In genomic region chr5:7960176-7960575, GRCm38 (mm10) we compare ENCODE assay signal across 8 mouse cellular contexts. TPM values are rescaled to one million over a fixed set of nuclear protein-coding genes. Genes with fewer than 3 reads are reported as not detected.
DNase-seq lines count a peak whose midpoint lies in the region; ATAC-seq and TF ChIP-seq lines count a peak whose summit lies in the region.

Gene Steap4 (plus strand): TSS chr5:7960457.

- no peaks in the 10 kb centered on the region for H3K36me3 ChIP-seq in embryonic facial prominence, embryonic 14.5 days (ENCODE audit: control insufficient read depth, insufficient read depth, low read length)
- H3K36me3 ChIP-seq in heart, embryonic 12.5 days, result no peaks in the 10 kb centered on the region
- H3K36me3 ChIP-seq in kidney, embryonic 16.5 days (ENCODE audit: insufficient read depth, low read length), result no peaks in the 10 kb centered on the region
- no peaks in the 10 kb centered on the region for H3K36me3 ChIP-seq in small intestine, adult 2 months (ENCODE audit: control insufficient read depth, insufficient read depth, low read length)

- H3K4me3 ChIP-seq in embryonic facial prominence, embryonic 14.5 days (ENCODE audit: low read depth, low read length), result peak within 1 kb of the TSS; percentile 30
- peak within 1 kb of the TSS; percentile 42 for H3K4me3 ChIP-seq in heart, embryonic 12.5 days
- peak within 1 kb of the TSS; percentile 30 for H3K4me3 ChIP-seq in kidney, embryonic 16.5 days (ENCODE audit: low read length)
- H3K4me3 ChIP-seq in small intestine, adult 2 months (ENCODE audit: low read depth, low read length), result peak within 1 kb of the TSS; percentile 30

- peak within 1 kb of the TSS; percentile 40; the same call in 1 of the 2 replicates for H3K9ac ChIP-seq in embryonic facial prominence, embryonic 14.5 days (ENCODE audit: low read depth, low read length)
- H3K9ac ChIP-seq in heart, embryonic 12.5 days, result peak within 1 kb of the TSS; percentile 17; the same call in 1 of the 2 replicates
- peak within 1 kb of the TSS; percentile 44; the same call in 1 of the 2 replicates for H3K9ac ChIP-seq in kidney, embryonic 16.5 days (replicated peaks; ENCODE audit: low read length)

- no peak for TF ChIP-seq CTCF in small intestine, adult 2 months (IDR thresholded peaks at IDR 0.05; ENCODE audit: extremely low read depth, insufficient read length, insufficient replicate concordance, low read depth, low read length)

- peak within 1 kb of the TSS; percentile 57 for H3K4me2 ChIP-seq in embryonic facial prominence, embryonic 14.5 days (ENCODE audit: low read depth, low read length)
- H3K4me2 ChIP-seq in heart, embryonic 12.5 days, result peak within 1 kb of the TSS; percentile 81
- H3K4me2 ChIP-seq in kidney, embryonic 16.5 days (replicated peaks; ENCODE audit: low read depth, low read length), result peak within 1 kb of the TSS; percentile 51

- ATAC-seq in embryonic facial prominence, embryonic 14.5 days (ENCODE audit: low read depth), result peak; percentile 62; the same call in 1 of the 2 replicates
- ATAC-seq in heart, embryonic 12.5 days (ENCODE audit: insufficient number of reproducible peaks, low FRiP score), result no peak
- peak; percentile 75; the same call in 1 of the 2 replicates for ATAC-seq in kidney, embryonic 16.5 days (ENCODE audit: low FRiP score, low TSS enrichment)

- H3K27me3 ChIP-seq in embryonic facial prominence, embryonic 14.5 days (replicated peaks; ENCODE audit: control insufficient read depth, insufficient read depth, low read length), result 0 out of 2 replicates have a peak, but pooled peaks cover 4% of the 10 kb centered on the region
- H3K27me3 ChIP-seq in heart, embryonic 12.5 days (replicated peaks), result no peaks in the 10 kb centered on the region
- H3K27me3 ChIP-seq in kidney, embryonic 16.5 days (ENCODE audit: insufficient read depth, low read length), result no peaks in the 10 kb centered on the region
- no peaks in the 10 kb centered on the region for H3K27me3 ChIP-seq in small intestine, adult 2 months (ENCODE audit: control insufficient read depth, insufficient read depth, low read length)

- H3K27ac ChIP-seq in embryonic facial prominence, embryonic 14.5 days (replicated peaks; ENCODE audit: low read depth, low read length), result no peak within 1 kb of the TSS
- no peak within 1 kb of the TSS for H3K27ac ChIP-seq in heart, embryonic 12.5 days (ENCODE audit: poor library complexity, severe bottlenecking)
- no peak within 1 kb of the TSS for H3K27ac ChIP-seq in kidney, embryonic 16.5 days (ENCODE audit: low read length)
- H3K27ac ChIP-seq in small intestine, adult 2 months (ENCODE audit: insufficient read depth, low read depth, low read length), result no peak within 1 kb of the TSS

- TF ChIP-seq POLR2A in small intestine, adult 2 months (IDR thresholded peaks at IDR 0.05; ENCODE audit: low read depth, low read length), result no peak

- WGBS in embryonic facial prominence, embryonic 14.5 days, result 4% methylated on average over 20 of the region's 20 CpGs
- 7% methylated on average over 20 of the region's 20 CpGs for WGBS in heart, embryonic 12.5 days
- WGBS in kidney, embryonic 16.5 days, result 6% methylated on average over 20 of the region's 20 CpGs
- 11% methylated on average over 20 of the region's 20 CpGs for WGBS in small intestine, adult 2 months

- 0 out of 2 replicates have a peak, but pooled peaks cover 3% of the 10 kb centered on the region for H3K4me1 ChIP-seq in embryonic facial prominence, embryonic 14.5 days (ENCODE audit: control insufficient read depth, insufficient read depth, low read length)
- H3K4me1 ChIP-seq in heart, embryonic 12.5 days (replicated peaks), result no peaks in the 10 kb centered on the region; the same call in 1 of the 2 replicates
- 0 out of 2 replicates have a peak, but pooled peaks cover 5% of the 10 kb centered on the region for H3K4me1 ChIP-seq in kidney, embryonic 16.5 days (ENCODE audit: insufficient read depth, low read length)
- peaks cover 3% of the 10 kb centered on the region; the same call in 1 of the 2 replicates for H3K4me1 ChIP-seq in small intestine, adult 2 months (ENCODE audit: control insufficient read depth, insufficient read depth, insufficient read length, low read length)

- peak; percentile 22 to 33 for DNase-seq in cerebellum, postnatal 10 days
- no peak for DNase-seq in cerebellum, adult 9-10 months
- DNase-seq in embryonic facial prominence, embryonic 14.5 days (ENCODE audit: low spot score), result peak; percentile 75
- peak; percentile 67 for DNase-seq in lung, postnatal 14 days
- no peak for DNase-seq in left cerebral cortex, adult 8-10 months (ENCODE audit: low spot score in 2 of 2)

- H3K9me3 ChIP-seq in embryonic facial prominence, embryonic 14.5 days (ENCODE audit: control insufficient read depth, low read length), result no peaks in the 10 kb centered on the region
- no peaks in the 10 kb centered on the region for H3K9me3 ChIP-seq in heart, embryonic 12.5 days (replicated peaks)
- no peaks in the 10 kb centered on the region for H3K9me3 ChIP-seq in kidney, embryonic 16.5 days (ENCODE audit: low read length)

RNA-seq across cellular contexts. Expression of gene Steap4, which starts in this region (rescaled TPM):
- 6.2 and 6.5 TPM in 2 replicates for polyA plus RNA-seq in embryonic facial prominence, embryonic 14.5 days (2014; fragmentation: Nextera tagmentation; extraction: Ambion mirVana)
- polyA plus RNA-seq in heart, embryonic 12.5 days (2016; fragmentation: Nextera tagmentation; extraction: Ambion mirVana), result 0.11 and 0.17 TPM in 2 replicates
- 4.0 and 4.8 TPM in 2 replicates for polyA plus RNA-seq in kidney, embryonic 16.5 days (2015; fragmentation: Nextera tagmentation; extraction: Ambion mirVana)
- polyA plus RNA-seq in small intestine, adult 2 months (2012; rRNA removed), result 0.19 and 0.85 TPM in 2 replicates
- total RNA-seq in left cerebral cortex, adult 8-10 months (2022), result under 1 TPM; 0.11 to 0.21 (median 0.15) TPM

Comparison
In these comparisons a context has a peak if more than half of its experiments do, and no peak if none do; other contexts are left out.
1. DNase-seq: peak in cerebellum, postnatal 10 days (2 of 2), embryonic facial prominence, embryonic 14.5 days (single experiment) and lung, postnatal 14 days (single experiment); none in cerebellum, adult 9-10 months (single experiment) and left cerebral cortex, adult 8-10 months (0 of 2).
2. Peak in every context shown above with its lines, with median percentiles within 50 percentile points of each other: H3K4me2 ChIP-seq, H3K4me3 ChIP-seq and H3K9ac ChIP-seq.